Mouse (Mus musculus): ENCODE data around the gene Rnf24.

- TF ChIP-seq MAX (IDR thresholded peaks at IDR 0.05; ENCODE audit: low read depth) (no peak), POLR2AphosphoS2 (IDR thresholded peaks at IDR 0.05; ENCODE audit: insufficient read length, low read depth) (no peak), MYOG (IDR thresholded peaks at IDR 0.05; ENCODE audit: control insufficient read depth in 1 of 3, insufficient read depth in 1 of 3, insufficient read length in 2 of 3, low read depth in 2 of 3) (no peak), POLR2A (IDR thresholded peaks at IDR 0.05; ENCODE audit: insufficient read length, low read depth) (no peak), USF1 (IDR thresholded peaks at IDR 0.05; ENCODE audit: low read depth) (no peak), REST (IDR thresholded peaks at IDR 0.05; ENCODE audit: insufficient read depth, insufficient read length) (no peak), CEBPB (IDR thresholded peaks at IDR 0.05; ENCODE audit: insufficient read depth, poor library complexity, severe bottlenecking) (no peak)
Measured at GRCm38 (mm10) chr2:131386350-131386962, 33.8 kb upstream of the Rnf24 start.

Measured in myocyte (in vitro differentiated cells).